Mouse (Mus musculus) CH12.LX (cell line): ENCODE data around the gene Nup88. TPM values are rescaled to one million over a fixed set of nuclear protein-coding genes. Genes with fewer than 3 reads are reported as not detected.

ENCODE experiments used
- DNase-seq: peaks from one replicate; pipeline ENCODE4 v3.0.0-alpha.2; 2013; ENCODE audit errors: extremely low read depth
- H3K27ac ChIP-seq: 2 replicates; pipeline ENCODE4 v1.5.1; 2012; ENCODE audit warnings: low read depth, mild to moderate bottlenecking, control low read depth, moderate library complexity; ENCODE audit not compliant: insufficient read depth
- H3K27me3 ChIP-seq: replicated peaks from 2 replicates; pipeline ENCODE3; 2012; ENCODE audit warnings: inconsistent platforms
- H3K36me3 ChIP-seq, 2 experiments: replicated peaks in 1 of 2; 2 replicates each; pipeline versions ENCODE3 to v1.6.1; 2012; ENCODE audit warnings: inconsistent platforms in 1 of 2, low read length in 1 of 2, mild to moderate bottlenecking in 1 of 2, mixed read lengths in 1 of 2, moderate library complexity in 1 of 2; ENCODE audit not compliant: control insufficient read depth in 1 of 2, insufficient read depth in 1 of 2
- H3K4me1 ChIP-seq, 2 experiments: 2 replicates each; pipeline ENCODE4 v1.6.1; 2012; ENCODE audit warnings: inconsistent platforms in 1 of 2, moderate library complexity in 1 of 2; ENCODE audit not compliant: insufficient read depth in 2 of 2, control insufficient read depth in 1 of 2
- H3K4me2 ChIP-seq: 2 replicates; pipeline ENCODE4 v1.6.1; 2012; ENCODE audit warnings: low read depth, mild to moderate bottlenecking, control low read depth; ENCODE audit not compliant: poor library complexity, insufficient read depth, severe bottlenecking
- H3K4me3 ChIP-seq, 3 experiments: fragments of 150-350 bp in 1 of 3; sonication (generic) in 1 of 3; replicated peaks in 1 of 3; 2 replicates each; pipeline versions ENCODE3 to v1.5.1; 2011 to 2012; ENCODE audit warnings: low read depth in 2 of 3, low read length in 2 of 3, mild to moderate bottlenecking in 2 of 3, moderate library complexity in 2 of 3, control low read depth in 1 of 3, improper control_type of control experiment in 1 of 3, inconsistent platforms in 1 of 3, mixed read lengths in 1 of 3; ENCODE audit not compliant: poor library complexity in 1 of 3
- H3K79me2 ChIP-seq: replicated peaks from 2 replicates; pipeline ENCODE4 v1.6.1; 2012; ENCODE audit warnings: mild to moderate bottlenecking, moderate library complexity; ENCODE audit not compliant: control insufficient read depth, poor library complexity, insufficient read depth, severe bottlenecking; ENCODE audit errors: extremely low read depth
- H3K9ac ChIP-seq: 2 replicates; pipeline ENCODE4 v1.6.1; 2012; ENCODE audit warnings: low read depth, mild to moderate bottlenecking, control low read depth, moderate library complexity; ENCODE audit not compliant: insufficient read depth
- H3K9me3 ChIP-seq: replicated peaks from 2 replicates; pipeline ENCODE3; 2012; ENCODE audit warnings: low read length, inconsistent platforms, mixed read lengths
- CTCF ChIP-seq, 2 experiments: IDR thresholded peaks in 1 of 2; conservative IDR thresholded peaks in 1 of 2; 2 replicates each; pipeline ENCODE4 v1.5.1; 2011 to 2012; ENCODE audit warnings: low read depth in 2 of 2, low read length in 2 of 2, improper control_type of control experiment in 1 of 2, inconsistent platforms in 1 of 2, mild to moderate bottlenecking in 1 of 2, moderate library complexity in 1 of 2
- GABPA ChIP-seq: IDR thresholded peaks from 2 replicates; pipeline ENCODE4 v1.6.1; 2012; ENCODE audit warnings: low read depth, low read length, improper control_type of control experiment, inconsistent platforms; ENCODE audit not compliant: insufficient replicate concordance
- JUN ChIP-seq: IDR thresholded peaks from 2 replicates; pipeline ENCODE4 v1.6.1; 2011; ENCODE audit warnings: low read depth, mild to moderate bottlenecking, low read length, improper control_type of control experiment, moderate library complexity; ENCODE audit not compliant: insufficient read depth
- JUND ChIP-seq: conservative IDR thresholded peaks from 2 replicates; pipeline ENCODE4 v1.6.1; 2011; ENCODE audit warnings: low read depth, low read length, improper control_type of control experiment
- MAFK ChIP-seq: IDR thresholded peaks from 2 replicates; pipeline ENCODE4 v1.6.1; 2011; ENCODE audit warnings: low read length, improper control_type of control experiment; ENCODE audit not compliant: insufficient replicate concordance
- MAX ChIP-seq: IDR thresholded peaks from 2 replicates; pipeline ENCODE4 v1.6.1; 2011; ENCODE audit warnings: low read length, improper control_type of control experiment
- MXI1 ChIP-seq: IDR thresholded peaks from 2 replicates; pipeline ENCODE4 v1.6.1; 2011; ENCODE audit warnings: mild to moderate bottlenecking, low read depth, low read length, improper control_type of control experiment
- MYC ChIP-seq: IDR thresholded peaks from 2 replicates; pipeline ENCODE4 v1.6.1; 2011; ENCODE audit warnings: low read depth, mild to moderate bottlenecking, improper control_type of control experiment, low read length
- NELFE ChIP-seq: IDR thresholded peaks from 2 replicates; pipeline ENCODE4 v1.6.1; 2011; ENCODE audit warnings: low read depth, low read length, improper control_type of control experiment
- PAX5 ChIP-seq: IDR thresholded peaks from 2 replicates; pipeline ENCODE4 v1.6.1; 2012; ENCODE audit warnings: low read length, inconsistent platforms, mixed read lengths
- POLR2AphosphoS2 ChIP-seq: IDR thresholded peaks from 2 replicates; pipeline ENCODE4 v1.6.1; 2011; ENCODE audit warnings: low read depth, low read length, improper control_type of control experiment
- RAD21 ChIP-seq: IDR thresholded peaks from 2 replicates; pipeline ENCODE4 v1.6.1; 2011; ENCODE audit warnings: low read depth, mild to moderate bottlenecking, low read length, improper control_type of control experiment, moderate library complexity
- RCOR1 ChIP-seq: conservative IDR thresholded peaks from 2 replicates; pipeline ENCODE4 v1.6.1; 2012; ENCODE audit warnings: low read depth, mild to moderate bottlenecking, inconsistent platforms, low read length, improper control_type of control experiment
- SIN3A ChIP-seq: IDR thresholded peaks from 2 replicates; pipeline ENCODE4 v1.6.1; 2012; ENCODE audit warnings: low read length, improper control_type of control experiment, inconsistent platforms
- SMC3 ChIP-seq: IDR thresholded peaks from 2 replicates; pipeline ENCODE4 v1.6.1; 2011; ENCODE audit warnings: low read depth, low read length, improper control_type of control experiment
- TCF12 ChIP-seq: IDR thresholded peaks from 2 replicates; pipeline ENCODE4 v1.6.1; 2014; ENCODE audit warnings: low read depth, mild to moderate bottlenecking, inconsistent platforms, low read length, improper control_type of control experiment
- USF1 ChIP-seq: IDR thresholded peaks from 2 replicates; pipeline ENCODE4 v1.6.1; 2014; ENCODE audit warnings: low read depth, mild to moderate bottlenecking, inconsistent platforms, low read length, improper control_type of control experiment
- USF2 ChIP-seq: conservative IDR thresholded peaks from 2 replicates; pipeline ENCODE4 v1.6.1; 2011; ENCODE audit warnings: low read depth, low read length, improper control_type of control experiment
- ZC3H11A ChIP-seq: IDR thresholded peaks from 2 replicates; pipeline ENCODE4 v1.6.1; 2012; ENCODE audit warnings: low read depth, mild to moderate bottlenecking, inconsistent platforms, low read length, improper control_type of control experiment
- ZKSCAN1 ChIP-seq: IDR thresholded peaks from 2 replicates; pipeline ENCODE4 v1.6.1; 2012; ENCODE audit warnings: low read depth, inconsistent platforms, low read length, improper control_type of control experiment, borderline replicate concordance
- ZMIZ1 ChIP-seq: IDR thresholded peaks from 2 replicates; pipeline ENCODE4 v1.6.1; 2012; ENCODE audit warnings: low read depth, mild to moderate bottlenecking, inconsistent platforms, low read length, improper control_type of control experiment
- dilution Hi-C: fragments of 300-500 bp; cut with MboI; formaldehyde crosslinking; loops from 2 replicates; pipeline ENCODE4 v1.14.3; 2020; ENCODE audit warnings: low sequenced_read_pairs; ENCODE audit not compliant: extremely low pct_unique_long_range_greater_than_20kb, extremely low pct_ligation_motif_present
- in situ Hi-C: fragments of 300-500 bp; cut with MboI; formaldehyde crosslinking; loops from 3 replicates; pipeline ENCODE4 v1.14.3; 2019; ENCODE audit warnings: low sequenced_read_pairs, low pct_ligation_motif_present, low pct_unique_long_range_greater_than_20kb, mixed read lengths
- polyA plus RNA-seq: library from polyadenylated mRNA; unstranded; fragments of >175 nt; gene quantifications from 2 replicates; pipeline ENCODE4 v1.2.1, GENCODE M21; 2012; ENCODE audit warnings: low read depth; ENCODE audit not compliant: insufficient read length
- total RNA-seq, 2 experiments: library from RNA; depleted of rRNA; stranded (reverse); fragments of 300-350 nt in 1 of 2; fragments of >200 nt in 1 of 2; gene quantifications; 2 replicates each; pipeline ENCODE4 v1.2.3; 2012 to 2014

The Nup88 gene
- total and polyA plus RNA-seq, 3 experiments = 125 to 208 (median 193) TPM

DNA sequence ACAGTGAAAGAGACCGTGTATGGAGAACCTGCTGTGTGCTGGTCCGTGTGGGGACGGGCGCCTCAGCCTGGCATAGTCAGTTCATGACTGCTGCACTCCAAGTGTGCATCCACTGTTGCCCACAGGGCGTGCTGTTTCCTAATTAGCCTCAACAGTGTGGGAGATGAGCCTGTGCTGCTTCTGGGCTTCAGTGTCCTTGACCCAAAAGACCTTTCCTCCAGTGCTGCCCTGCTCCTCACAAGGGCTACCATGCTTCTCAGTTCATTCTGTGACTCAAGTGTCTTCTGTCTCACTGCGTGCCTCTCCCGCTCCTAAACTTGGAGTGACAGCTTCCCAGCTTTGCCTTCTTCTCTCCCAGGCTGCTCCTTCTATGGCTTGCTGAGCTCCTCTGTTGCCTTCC is 34.5 kb downstream of the Nup88 start:
- Histone ChIP-seq H3K4me1 (no peaks in the 10 kb centered on the region), H3K9ac (no peak overlapping the region), H3K4me2 (no peak overlapping the region), H3K9me3 (no peaks in the 10 kb centered on the region), H3K27me3 (no peaks in the 10 kb centered on the region), H3K4me3 (no peak overlapping the region), H3K79me2 (no peaks in the 10 kb centered on the region), H3K27ac (no peak overlapping the region), H3K36me3 (peaks cover 43 to 89% of the 10 kb centered on the region in 2 experiments)
- in situ Hi-C loops (no loop called here), dilution Hi-C loops (no loop called here)
- no peak for TF ChIP-seq MAX
- TF ChIP-seq CTCF (conservative IDR thresholded peaks at IDR 0.05 in 1 of 2, IDR thresholded peaks at IDR 0.05 in 1 of 2; ENCODE audit: low read depth in 2 of 2, low read length in 2 of 2) = peak in 1 of 2 experiments; percentile 24; a peak in 1 of 4 replicates
- TF ChIP-seq SIN3A = no peak
- DNase-seq = no peak

DNA sequence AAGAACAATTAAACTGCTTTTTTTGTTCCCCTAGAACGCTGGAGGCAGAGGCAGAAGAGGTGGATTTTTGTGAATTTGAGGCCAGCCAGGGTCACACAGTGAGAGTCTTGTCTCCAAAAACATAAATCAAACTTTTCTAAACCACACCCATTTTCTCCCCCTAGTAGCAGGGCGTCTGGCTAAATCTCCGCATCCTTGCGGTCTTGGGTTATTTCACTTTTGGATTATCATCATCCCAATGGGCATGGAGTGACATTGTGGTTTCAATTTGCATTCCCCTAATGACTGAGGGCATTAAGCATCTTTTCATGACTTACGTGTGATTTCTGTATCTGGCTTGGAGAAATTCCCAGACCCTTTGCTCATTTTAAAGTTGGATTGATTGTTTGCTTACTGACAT is 38.3 kb downstream of the Nup88 start:
- no peaks in the 10 kb centered on the region for H3K79me2 ChIP-seq
- DNase-seq = no peak
- no peaks in the 10 kb centered on the region for H3K9me3 ChIP-seq
- dilution Hi-C loops (no loop called here), in situ Hi-C loops (no loop called here)
- peaks cover 30 to 81% of the 10 kb centered on the region in 2 experiments for H3K36me3 ChIP-seq
- no peaks in the 10 kb centered on the region for H3K4me1 ChIP-seq
- H3K4me2 ChIP-seq = no peak overlapping the region
- no peak overlapping the region for H3K9ac ChIP-seq
- H3K27me3 ChIP-seq = no peaks in the 10 kb centered on the region
- TF ChIP-seq SIN3A (no peak), NELFE (no peak), ZMIZ1 (no peak), GABPA (no peak), RCOR1 (no peak), MAFK (no peak), USF2 (no peak), SMC3 (no peak), MXI1 (no peak), ZC3H11A (no peak), TCF12 (no peak), POLR2AphosphoS2 (no peak), ZKSCAN1 (no peak), MYC (no peak)
- H3K4me3 ChIP-seq = no peak overlapping the region
- no peak overlapping the region for H3K27ac ChIP-seq

DNA sequence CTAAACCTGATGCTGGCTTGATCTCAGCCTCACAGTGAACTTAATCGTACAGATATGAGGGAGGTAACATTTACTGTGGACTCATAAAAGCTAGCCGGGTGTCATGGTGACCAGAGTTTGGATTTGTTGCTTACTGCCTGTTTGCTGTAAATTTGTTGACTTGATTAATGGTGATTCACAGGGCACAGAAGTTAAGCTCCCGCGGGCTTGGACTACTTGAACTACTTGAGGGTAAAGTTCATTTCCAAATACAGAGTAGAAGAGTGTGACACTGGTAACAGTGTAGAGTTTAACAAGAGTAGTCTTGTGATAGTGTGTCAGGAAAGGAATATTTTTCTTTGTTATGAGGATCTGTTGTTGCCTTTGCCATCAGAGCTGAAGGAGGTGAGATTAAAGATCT is 50.2 kb downstream of the Nup88 start:
- no peaks in the 10 kb centered on the region for H3K9me3 ChIP-seq
- DNase-seq = no peak
- no peaks in the 10 kb centered on the region for H3K4me1 ChIP-seq
- in situ Hi-C loops = no loop called here
- no peak overlapping the region for H3K27ac ChIP-seq
- H3K4me3 ChIP-seq = no peak overlapping the region
- dilution Hi-C loops = no loop called here
- H3K27me3 ChIP-seq = no peaks in the 10 kb centered on the region
- no peaks in the 10 kb centered on the region for H3K79me2 ChIP-seq
- no peak overlapping the region for H3K9ac ChIP-seq
- H3K36me3 ChIP-seq = peaks cover 35 to 88% of the 10 kb centered on the region in 2 experiments
- no peak overlapping the region for H3K4me2 ChIP-seq
- no peak for TF ChIP-seq JUN
- no peak for TF ChIP-seq USF1
- no peak for TF ChIP-seq CTCF (conservative IDR thresholded peaks at IDR 0.05 in 1 of 2, IDR thresholded peaks at IDR 0.05 in 1 of 2; ENCODE audit: low read depth in 2 of 2, low read length in 2 of 2)
- no peak for TF ChIP-seq PAX5
- no peak for TF ChIP-seq SIN3A
- TF ChIP-seq USF2 = no peak
- TF ChIP-seq RAD21 = no peak
- TF ChIP-seq MYC = no peak
- no peak for TF ChIP-seq JUND
